Mouse (Mus musculus): ENCODE data around the gene Ptprg. TPM values are rescaled to one million over a fixed set of nuclear protein-coding genes. Genes with fewer than 3 reads are reported as not detected.

Ptprg gene
- polyA plus RNA-seq, 1 experiment: 73.9 TPM

GRCm38 (mm10) chr14:11553679-11554305 lies 460 bp downstream of the Ptprg start:
- peak overlapping the region; percentile 85 for H3K4me3 ChIP-seq (ENCODE audit: insufficient read depth, low read length)
- TF ChIP-seq POLR2A (IDR thresholded peaks at IDR 0.05; ENCODE audit: low read depth, low read length) (no peak), CTCF (IDR thresholded peaks at IDR 0.05; ENCODE audit: borderline replicate concordance, insufficient read depth, low read length) (no peak)
- peak overlapping the region; percentile 95 for H3K27ac ChIP-seq (ENCODE audit: insufficient read depth, low read length)

GRCm38 (mm10) chr14:11554306-11555041 lies 1.1 kb downstream of the Ptprg start:
- TF ChIP-seq CTCF (IDR thresholded peaks at IDR 0.05; ENCODE audit: borderline replicate concordance, insufficient read depth, low read length): no peak
- peak; percentile 33 for TF ChIP-seq POLR2A (IDR thresholded peaks at IDR 0.05; ENCODE audit: low read depth, low read length)
- H3K4me3 ChIP-seq (ENCODE audit: insufficient read depth, low read length): peak overlapping the region; percentile 85

More at GRCm38 (mm10) chr14:11553679-11554305, 460 bp downstream of the Ptprg start:
- H3K4me1 ChIP-seq (ENCODE audit: control insufficient read depth, insufficient read depth, low read length): no peaks in the 10 kb centered on the region

GRCm38 (mm10) chr14:11555061-11555501 lies 1.7 kb downstream of the Ptprg start:
- no peak for TF ChIP-seq CTCF (IDR thresholded peaks at IDR 0.05; ENCODE audit: borderline replicate concordance, insufficient read depth, low read length)
- no peak for TF ChIP-seq POLR2A (IDR thresholded peaks at IDR 0.05; ENCODE audit: low read depth, low read length)
- Histone ChIP-seq H3K4me1 (ENCODE audit: control insufficient read depth, insufficient read depth, low read length) (no peaks in the 10 kb centered on the region), H3K4me3 (ENCODE audit: insufficient read depth, low read length) (peak overlapping the region; percentile 85), H3K27ac (ENCODE audit: insufficient read depth, low read length) (no peak overlapping the region)

More at GRCm38 (mm10) chr14:11554306-11555041, 1.1 kb downstream of the Ptprg start:
- Histone ChIP-seq H3K27ac (ENCODE audit: insufficient read depth, low read length) (peak overlapping the region; percentile 95), H3K4me1 (ENCODE audit: control insufficient read depth, insufficient read depth, low read length) (no peaks in the 10 kb centered on the region)

- no peak overlapping the region for H3K27ac ChIP-seq (ENCODE audit: insufficient read depth, low read length)
- TF ChIP-seq POLR2A (IDR thresholded peaks at IDR 0.05; ENCODE audit: low read depth, low read length) (no peak), CTCF (IDR thresholded peaks at IDR 0.05; ENCODE audit: borderline replicate concordance, insufficient read depth, low read length) (no peak)
- peak overlapping the region; percentile 85 for H3K4me3 ChIP-seq (ENCODE audit: insufficient read depth, low read length)
- no peaks in the 10 kb centered on the region for H3K4me1 ChIP-seq (ENCODE audit: control insufficient read depth, insufficient read depth, low read length)
Measured at GRCm38 (mm10) chr14:11555521-11556355, 2.4 kb downstream of the Ptprg start.

- Histone ChIP-seq H3K27ac (ENCODE audit: insufficient read depth, low read length) (no peak overlapping the region), H3K4me1 (ENCODE audit: control insufficient read depth, insufficient read depth, low read length) (no peaks in the 10 kb centered on the region), H3K4me3 (ENCODE audit: insufficient read depth, low read length) (peak overlapping the region; percentile 85)
- TF ChIP-seq POLR2A (IDR thresholded peaks at IDR 0.05; ENCODE audit: low read depth, low read length) (no peak), CTCF (IDR thresholded peaks at IDR 0.05; ENCODE audit: borderline replicate concordance, insufficient read depth, low read length) (peak; percentile 48)
Measured at GRCm38 (mm10) chr14:11556356-11557130, 3.2 kb downstream of the Ptprg start.

GRCm38 (mm10) chr14:11558496-11558895 lies 5.2 kb downstream of the Ptprg start:
- Histone ChIP-seq H3K27ac (ENCODE audit: insufficient read depth, low read length) (no peak overlapping the region), H3K4me3 (ENCODE audit: insufficient read depth, low read length) (no peak overlapping the region), H3K4me1 (ENCODE audit: control insufficient read depth, insufficient read depth, low read length) (no peaks in the 10 kb centered on the region)
- no peak for TF ChIP-seq POLR2A (IDR thresholded peaks at IDR 0.05; ENCODE audit: low read depth, low read length)
- TF ChIP-seq CTCF (IDR thresholded peaks at IDR 0.05; ENCODE audit: borderline replicate concordance, insufficient read depth, low read length): no peak

- no peak for TF ChIP-seq CTCF (IDR thresholded peaks at IDR 0.05; ENCODE audit: borderline replicate concordance, insufficient read depth, low read length)
- TF ChIP-seq POLR2A (IDR thresholded peaks at IDR 0.05; ENCODE audit: low read depth, low read length): no peak
- H3K4me1 ChIP-seq (ENCODE audit: control insufficient read depth, insufficient read depth, low read length): no peaks in the 10 kb centered on the region
- H3K27ac ChIP-seq (ENCODE audit: insufficient read depth, low read length): no peak overlapping the region
- H3K4me3 ChIP-seq (ENCODE audit: insufficient read depth, low read length): no peak overlapping the region
Measured at GRCm38 (mm10) chr14:11560641-11561232, 7.4 kb downstream of the Ptprg start.

- H3K4me3 ChIP-seq (ENCODE audit: insufficient read depth, low read length): no peak overlapping the region
- H3K4me1 ChIP-seq (ENCODE audit: control insufficient read depth, insufficient read depth, low read length): no peaks in the 10 kb centered on the region
- no peak overlapping the region for H3K27ac ChIP-seq (ENCODE audit: insufficient read depth, low read length)
- TF ChIP-seq POLR2A (IDR thresholded peaks at IDR 0.05; ENCODE audit: low read depth, low read length): no peak
- no peak for TF ChIP-seq CTCF (IDR thresholded peaks at IDR 0.05; ENCODE audit: borderline replicate concordance, insufficient read depth, low read length)
Measured at GRCm38 (mm10) chr14:11561397-11561796, 8.1 kb downstream of the Ptprg start.

Measured in embryonic fibroblast, embryonic 13.5 days (primary cell).